ENCODE assay signal across 10 mouse cellular contexts in the genomic region with DNA sequence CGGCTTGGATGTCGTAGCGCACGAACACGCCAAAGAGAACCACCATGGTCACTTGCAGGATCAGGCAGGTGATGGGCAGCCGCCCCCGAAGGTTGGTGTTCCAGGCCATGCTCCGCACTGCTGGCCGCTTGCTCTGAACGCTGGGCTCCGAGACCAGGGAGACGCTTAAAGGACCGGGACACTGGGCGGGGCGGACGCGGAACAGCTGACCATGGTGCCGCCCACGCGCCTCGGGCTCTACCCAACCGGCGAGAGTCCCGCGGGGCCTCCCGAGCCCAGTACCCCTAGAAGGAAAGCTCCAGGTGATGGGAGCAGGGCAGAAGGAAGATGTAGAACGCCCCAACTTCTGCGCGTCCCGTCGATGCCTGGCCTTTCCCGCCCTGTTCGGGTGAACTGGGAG. TPM values are rescaled to one million over a fixed set of nuclear protein-coding genes. Genes with fewer than 3 reads are reported as not detected.
A peak's percentile ranks its signal among the peaks of the same experiment; 100 is the strongest.
DNase-seq lines count a peak whose midpoint lies in the region; ATAC-seq and TF ChIP-seq lines count a peak whose summit lies in the region.
"Had no signal": no experiment of that assay in that cellular context is flagged by ENCODE, and none has a peak within 500 bp of the region (broad histone marks: within the 10 kb centered on the region; RNA-seq: fewer than 3 reads in every experiment).

A gene (minus strand): TSS at position 240 of the 400 bp plus-strand sequence.

- H3K4me3 ChIP-seq in lung, postnatal 0 days (ENCODE audit: low read depth, low read length), result peak within 1 kb of the TSS; percentile 8; the same call in 1 of the 2 replicates
- H3K4me3 ChIP-seq in forebrain, embryonic 10.5 days, result peak within 1 kb of the TSS; percentile 40
- peak within 1 kb of the TSS; percentile 37 for H3K4me3 ChIP-seq in kidney, embryonic 16.5 days (ENCODE audit: low read length)

- H3K27me3 ChIP-seq in lung, postnatal 0 days (replicated peaks; ENCODE audit: insufficient read depth, low read length), result peaks cover 15% of the 10 kb centered on the region
- peaks cover 69% of the 10 kb centered on the region for H3K27me3 ChIP-seq in forebrain, embryonic 10.5 days (ENCODE audit: poor library complexity, severe bottlenecking)
- H3K27me3 ChIP-seq in kidney, embryonic 16.5 days (ENCODE audit: insufficient read depth, low read length), result peaks cover 26% of the 10 kb centered on the region

- no peak within 1 kb of the TSS for H3K9ac ChIP-seq in lung, postnatal 0 days (replicated peaks; ENCODE audit: low read depth)
- no peak within 1 kb of the TSS; the same call in 1 of the 2 replicates for H3K9ac ChIP-seq in kidney, embryonic 16.5 days (replicated peaks; ENCODE audit: low read length)

- no peaks in the 10 kb centered on the region for H3K9me3 ChIP-seq in lung, postnatal 0 days (ENCODE audit: low read length)
- H3K9me3 ChIP-seq in forebrain, embryonic 10.5 days, result no peaks in the 10 kb centered on the region
- H3K9me3 ChIP-seq in kidney, embryonic 16.5 days (ENCODE audit: low read length), result no peaks in the 10 kb centered on the region

- no peaks in the 10 kb centered on the region for H3K4me1 ChIP-seq in lung, postnatal 0 days (ENCODE audit: insufficient read depth, low read depth, low read length)
- peaks cover 13% of the 10 kb centered on the region for H3K4me1 ChIP-seq in forebrain, embryonic 10.5 days
- H3K4me1 ChIP-seq in kidney, embryonic 16.5 days (ENCODE audit: insufficient read depth, low read length), result no peaks in the 10 kb centered on the region

- no peaks in the 10 kb centered on the region for H3K36me3 ChIP-seq in lung, postnatal 0 days (ENCODE audit: insufficient read depth, low read length)
- H3K36me3 ChIP-seq in forebrain, embryonic 10.5 days (replicated peaks), result no peaks in the 10 kb centered on the region
- H3K36me3 ChIP-seq in kidney, embryonic 16.5 days (ENCODE audit: insufficient read depth, low read length), result no peaks in the 10 kb centered on the region

- no peak for TF ChIP-seq CTCF in lung, postnatal 0 days (IDR thresholded peaks at IDR 0.05)

- no peak for TF ChIP-seq EP300 in lung, postnatal 0 days (IDR thresholded peaks at IDR 0.05)

- DNase-seq in lung, postnatal 0 days (ENCODE audit: low spot score), result no peak
- DNase-seq in lung, postnatal 36 days, result no peak
- no peak for DNase-seq in forebrain, embryonic 10.5 days (ENCODE audit: extremely low spot score, low spot score)
- DNase-seq in retina, postnatal 1 day, result peak; percentile 37
- DNase-seq in thymus, postnatal 4 days, result no peak
- no peak for DNase-seq in left cerebral cortex, adult 9 months (ENCODE audit: low spot score in 2 of 2)

- H3K27ac ChIP-seq in lung, postnatal 0 days (ENCODE audit: low read length), result no peak within 1 kb of the TSS
- H3K27ac ChIP-seq in forebrain, embryonic 10.5 days, result no peak within 1 kb of the TSS
- no peak within 1 kb of the TSS for H3K27ac ChIP-seq in kidney, embryonic 16.5 days (ENCODE audit: low read length)

- peak within 1 kb of the TSS; percentile 28 for H3K4me2 ChIP-seq in lung, postnatal 0 days (replicated peaks; ENCODE audit: low read depth, low read length)
- peak within 1 kb of the TSS; percentile 43 for H3K4me2 ChIP-seq in kidney, embryonic 16.5 days (replicated peaks; ENCODE audit: low read depth, low read length)

- ATAC-seq in lung, postnatal 0 days, result no peak
- peak; percentile 37; the same call in 1 of the 2 replicates for ATAC-seq in kidney, embryonic 16.5 days (ENCODE audit: low FRiP score, low TSS enrichment)
- no peak for ATAC-seq in erythroid progenitor cell, adult 5-6 weeks (replicated peaks; ENCODE audit: low FRiP score, poor library complexity, severe bottlenecking)

- WGBS in lung, postnatal 0 days, result 10% methylated on average over 33 of the region's 33 CpGs
- 10% methylated on average over 33 of the region's 33 CpGs for WGBS in forebrain, embryonic 10.5 days
- WGBS in kidney, embryonic 16.5 days, result 6% methylated on average over 33 of the region's 33 CpGs

RNA-seq across cellular contexts. Expression of the gene that starts here (rescaled TPM):
- polyA plus RNA-seq in lung, postnatal 0 days (2015; fragmentation: Nextera tagmentation; extraction: Ambion mirVana), result 0.05 TPM in 1 of 2 replicates, not detected in the other
- polyA plus RNA-seq in forebrain, embryonic 10.5 days (2016; fragmentation: Nextera tagmentation; extraction: Ambion mirVana), result 2.4 and 3.3 TPM in 2 replicates
- polyA plus RNA-seq in kidney, embryonic 16.5 days (2015; fragmentation: Nextera tagmentation; extraction: Ambion mirVana), result 54.3 and 68.2 TPM in 2 replicates
- total RNA-seq in erythroid progenitor cell, adult 5-6 weeks (2015; ENCODE audit: low replicate concordance), result not detected in 2 replicates
- not detected in 2 replicates for total RNA-seq in erythroid progenitor cell, adult 5-6 weeks (2017; ENCODE audit: low replicate concordance)
- total RNA-seq: hematopoietic stem cell, adult 5-6 weeks had no signal
- polyA plus RNA-seq: small intestine, adult 2 months had no signal

Comparison
In these comparisons a context has a peak if more than half of its experiments do, and no peak if none do; other contexts are left out.
1. RNA of the gene that starts here (polyA plus RNA-seq): 54.3 to 68.2 TPM in kidney, embryonic 16.5 days; 2.4 to 3.3 TPM in forebrain, embryonic 10.5 days and 0.05 TPM in lung, postnatal 0 days; every median in the first group is over 10 times any median in the second.
2. Peak in every context shown above with its lines, with median percentiles within 50 percentile points of each other: H3K4me3 ChIP-seq.